Mouse (Mus musculus) heart, embryonic 11.5 days (tissue): Measurements from ENCODE around the gene Abcc3. TPM values are rescaled to one million over a fixed set of nuclear protein-coding genes. Genes with fewer than 3 reads are reported as not detected.

Experiments
- ATAC-seq: fragments of 200-750 bp; cut with Nextera tagmentation; replicated peaks from 2 replicates; pipeline ENCODE4 v1.8.0; 2017; ENCODE audit warnings: moderate library complexity; ENCODE audit not compliant: insufficient number of reproducible peaks, low FRiP score, low TSS enrichment
- H3K27ac ChIP-seq: fragments of 300-500 bp; sonication (generic); 2 replicates; pipeline ENCODE4 v1.5.1; 2014; ENCODE audit warnings: mild to moderate bottlenecking, low read depth, low read length
- H3K27me3 ChIP-seq: fragments of 300-500 bp; sonication (generic); 2 replicates; pipeline ENCODE4 v1.6.1; 2014; ENCODE audit warnings: mild to moderate bottlenecking, low read length, mixed read lengths; ENCODE audit not compliant: control insufficient read depth, insufficient read depth
- H3K36me3 ChIP-seq: fragments of 300-500 bp; sonication (generic); 2 replicates; pipeline ENCODE4 v1.6.1; 2014; ENCODE audit warnings: mild to moderate bottlenecking, low read length, moderate library complexity, mixed read lengths; ENCODE audit not compliant: control insufficient read depth, insufficient read depth
- H3K4me1 ChIP-seq: fragments of 300-500 bp; sonication (generic); 2 replicates; pipeline ENCODE4 v1.6.1; 2014; ENCODE audit warnings: low read length; ENCODE audit not compliant: control insufficient read depth, insufficient read depth
- H3K4me2 ChIP-seq: fragments of 300-500 bp; sonication (generic); 2 replicates; pipeline ENCODE4 v1.6.1; 2014; ENCODE audit warnings: mild to moderate bottlenecking, moderate library complexity
- H3K4me3 ChIP-seq: fragments of 300-500 bp; sonication (generic); 2 replicates; pipeline ENCODE4 v1.5.1; 2014; ENCODE audit warnings: low read depth, low read length
- H3K9ac ChIP-seq: fragments of 300-500 bp; sonication (generic); 2 replicates; pipeline ENCODE4 v1.6.1; 2014; ENCODE audit warnings: mild to moderate bottlenecking, low read depth, low read length, moderate library complexity
- H3K9me3 ChIP-seq: fragments of 300-500 bp; sonication (generic); replicated peaks from 2 replicates; pipeline ENCODE4 v1.6.1; 2016; ENCODE audit warnings: low read length; ENCODE audit not compliant: control insufficient read depth
- WGBS: fragments of 180-500 bp; shearing (Covaris S2); extraction: QIAGEN DNeasy Blood & Tissue Kit; methylation state at CpG from one replicate; pipeline ENCODE4 v1.1.7; 2014; ENCODE audit not compliant: insufficient replicate concordance; 5-methylcytosine and 5-hydroxymethylcytosine counted together
- polyA plus RNA-seq: library from polyadenylated mRNA; unstranded; fragments of >200 nt; fragmentation: Nextera tagmentation; extraction: Ambion mirVana; gene quantifications from 2 replicates; pipeline ENCODE4 v1.2.1, GENCODE M21; 2014

Gene Abcc3
- polyA plus RNA-seq, 1 experiment from 2014 or later: 0.34 TPM

GRCm38 (mm10) chr11:94361166-94361870 is 31.5 kb downstream of the Abcc3 start:
- H3K27ac ChIP-seq: no peak overlapping the region
- no peaks in the 10 kb centered on the region; the same call in 1 of the 2 replicates for H3K27me3 ChIP-seq
- no peak for ATAC-seq
- H3K4me3 ChIP-seq: no peak overlapping the region
- H3K9me3 ChIP-seq: no peaks in the 10 kb centered on the region
- no peaks in the 10 kb centered on the region for H3K4me1 ChIP-seq
- WGBS: 84% methylated on average over 14 of the region's 14 CpGs
- no peak overlapping the region for H3K9ac ChIP-seq
- no peak overlapping the region for H3K4me2 ChIP-seq
- no peaks in the 10 kb centered on the region for H3K36me3 ChIP-seq

DNA sequence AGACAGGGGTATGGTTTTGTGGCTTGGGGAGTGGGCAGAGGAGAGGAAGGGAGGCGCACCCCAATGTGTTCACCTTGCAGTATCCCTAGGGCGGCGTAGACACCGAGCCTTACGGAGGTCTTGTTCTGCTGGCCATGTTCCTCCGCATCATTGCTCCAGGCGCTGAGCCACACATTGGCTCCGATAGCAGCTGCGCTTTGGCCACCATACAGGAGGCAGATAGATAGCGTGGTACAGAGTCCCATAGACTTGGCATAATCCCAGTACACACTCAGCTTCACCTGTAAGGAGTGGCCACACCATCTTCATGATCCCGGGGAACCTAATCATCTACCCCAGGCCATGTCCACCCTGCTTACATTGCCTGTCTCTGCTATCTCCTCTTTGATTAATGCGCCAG is 33.6 kb downstream of the Abcc3 start:
- no peak for ATAC-seq
- 88% methylated on average over 12 of the region's 12 CpGs for WGBS

GRCm38 (mm10) chr11:94355521-94356217 is 37.1 kb downstream of the Abcc3 start:
- Histone ChIP-seq H3K4me3 (no peak overlapping the region), H3K4me1 (0 out of 2 replicates have a peak, but pooled peaks cover 2% of the 10 kb centered on the region), H3K9me3 (no peaks in the 10 kb centered on the region), H3K27me3 (peaks cover 12% of the 10 kb centered on the region), H3K9ac (no peak overlapping the region), H3K27ac (no peak overlapping the region), H3K36me3 (no peaks in the 10 kb centered on the region), H3K4me2 (no peak overlapping the region)
- no peak for ATAC-seq
- 79% methylated on average over 9 of the region's 9 CpGs for WGBS

More for the DNA sequence above, 33.6 kb downstream of the Abcc3 start:
- Histone ChIP-seq H3K27me3 (no peaks in the 10 kb centered on the region; the same call in 1 of the 2 replicates), H3K9ac (no peak overlapping the region), H3K9me3 (no peaks in the 10 kb centered on the region), H3K27ac (no peak overlapping the region), H3K4me3 (no peak overlapping the region), H3K36me3 (no peaks in the 10 kb centered on the region), H3K4me2 (no peak overlapping the region), H3K4me1 (no peaks in the 10 kb centered on the region)

GRCm38 (mm10) chr11:94351094-94351493 is 41.7 kb downstream of the Abcc3 start:
- no peaks in the 10 kb centered on the region for H3K36me3 ChIP-seq
- H3K27me3 ChIP-seq: peaks cover 12% of the 10 kb centered on the region
- 13% methylated on average over 3 of the region's 3 CpGs for WGBS
- no peak overlapping the region for H3K4me2 ChIP-seq
- H3K9ac ChIP-seq: no peak overlapping the region
- no peak for ATAC-seq
- H3K4me1 ChIP-seq: 0 out of 2 replicates have a peak, but pooled peaks cover 2% of the 10 kb centered on the region
- no peak overlapping the region for H3K27ac ChIP-seq
- no peak overlapping the region for H3K4me3 ChIP-seq
- no peaks in the 10 kb centered on the region for H3K9me3 ChIP-seq

DNA sequence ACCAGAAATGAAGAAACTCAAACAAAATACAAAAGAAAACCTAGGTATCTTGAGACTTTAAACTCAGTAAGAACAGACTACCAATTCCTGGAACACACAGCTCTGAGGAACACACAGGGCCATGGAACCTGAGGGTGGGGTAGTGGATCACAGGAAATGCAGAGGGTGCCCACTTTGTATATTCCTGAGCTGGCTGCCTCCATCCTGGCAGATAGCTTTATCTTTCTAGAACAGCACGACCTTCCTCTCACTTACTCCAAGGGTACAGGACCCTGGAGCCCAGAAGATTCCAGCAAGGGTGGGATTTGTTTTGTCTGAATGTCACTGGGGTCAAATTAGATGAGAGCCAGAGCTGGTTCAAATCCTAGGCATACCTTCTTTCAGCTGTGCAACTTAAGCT is 42.5 kb downstream of the Abcc3 start:
- ATAC-seq: no peak

GRCm38 (mm10) chr11:94349839-94350238 is 43.0 kb downstream of the Abcc3 start:
- H3K9me3 ChIP-seq: no peaks in the 10 kb centered on the region
- no peak for ATAC-seq
- no peak overlapping the region for H3K27ac ChIP-seq
- no peak overlapping the region for H3K4me2 ChIP-seq
- 61% methylated on average over 2 of the region's 2 CpGs for WGBS
- H3K36me3 ChIP-seq: no peaks in the 10 kb centered on the region
- 0 out of 2 replicates have a peak, but pooled peaks cover 2% of the 10 kb centered on the region for H3K4me1 ChIP-seq
- H3K4me3 ChIP-seq: no peak overlapping the region
- no peak overlapping the region for H3K9ac ChIP-seq
- peaks cover 13% of the 10 kb centered on the region for H3K27me3 ChIP-seq

More for the DNA sequence above, 42.5 kb downstream of the Abcc3 start:
- Histone ChIP-seq H3K4me3 (no peak overlapping the region), H3K4me1 (0 out of 2 replicates have a peak, but pooled peaks cover 2% of the 10 kb centered on the region), H3K4me2 (no peak overlapping the region), H3K36me3 (no peaks in the 10 kb centered on the region), H3K9me3 (no peaks in the 10 kb centered on the region), H3K27me3 (peaks cover 12% of the 10 kb centered on the region), H3K9ac (no peak overlapping the region), H3K27ac (no peak overlapping the region)
- WGBS: 9% methylated on average over 1 of the region's 1 CpGs

DNA sequence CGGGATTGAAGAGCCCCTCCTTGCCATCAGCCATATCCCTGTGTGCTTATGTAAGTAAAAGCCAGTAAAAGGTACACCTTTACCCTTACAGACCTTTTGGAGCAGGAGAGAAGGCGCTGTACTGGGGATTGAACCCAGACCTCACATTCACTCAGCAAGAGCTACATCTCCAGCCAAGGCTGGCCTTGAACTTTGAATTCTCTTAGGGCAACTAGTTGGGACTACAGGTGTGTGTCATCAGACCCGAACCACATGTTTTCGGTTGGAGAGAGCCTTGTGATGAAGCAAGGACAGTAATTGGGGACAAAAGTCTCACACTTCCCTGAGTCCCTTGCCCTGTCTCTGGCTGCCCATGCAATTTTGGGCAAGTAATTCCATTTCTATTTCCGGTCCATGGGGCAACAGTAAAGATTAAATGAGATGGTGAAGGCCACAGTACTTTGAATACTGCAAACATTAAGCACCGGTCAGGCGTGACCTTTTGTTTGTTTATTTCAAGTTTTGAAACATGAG is 45.7 kb downstream of the Abcc3 start:
- Histone ChIP-seq H3K4me2 (no peak overlapping the region), H3K4me1 (peaks cover 14% of the 10 kb centered on the region), H3K9me3 (no peaks in the 10 kb centered on the region), H3K9ac (no peak overlapping the region), H3K4me3 (no peak overlapping the region), H3K36me3 (no peaks in the 10 kb centered on the region), H3K27me3 (peaks cover 8% of the 10 kb centered on the region), H3K27ac (no peak overlapping the region)
- 82% methylated on average over 7 of the region's 7 CpGs for WGBS
- ATAC-seq: no peak

DNA sequence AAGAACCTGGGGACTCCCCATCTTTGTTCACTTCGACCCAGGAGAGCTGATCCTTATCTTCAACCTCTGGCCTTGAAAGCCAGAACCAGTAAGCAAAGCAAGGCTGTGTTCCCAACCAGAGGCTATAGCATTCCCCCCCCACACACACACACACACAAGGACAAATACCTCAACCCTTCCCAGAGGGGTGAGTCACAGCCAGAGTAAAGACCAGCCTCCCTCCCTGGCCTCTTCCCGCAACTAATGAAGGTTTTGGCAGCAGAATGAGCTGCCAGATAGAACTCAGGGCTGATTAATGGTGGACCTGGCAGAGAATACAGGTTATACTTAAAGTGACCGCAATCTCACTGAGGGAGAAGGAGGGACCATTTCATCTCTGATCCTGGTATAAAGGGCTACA is 46.2 kb downstream of the Abcc3 start:
- Histone ChIP-seq H3K27ac (no peak overlapping the region), H3K4me3 (no peak overlapping the region), H3K36me3 (no peaks in the 10 kb centered on the region), H3K9ac (no peak overlapping the region), H3K4me1 (peaks cover 17% of the 10 kb centered on the region), H3K9me3 (no peaks in the 10 kb centered on the region), H3K4me2 (no peak overlapping the region), H3K27me3 (peaks cover 3% of the 10 kb centered on the region)
- ATAC-seq: no peak
- WGBS: 50% methylated on average over 3 of the region's 3 CpGs
